Mouse (Mus musculus): ENCODE results near the gene Rnf225.

Rnf225 gene

GRCm38 (mm10) chr7:12980291-12980690, 53.1 kb downstream of the Rnf225 start:
- no peak for DNase-seq (ENCODE audit: low read depth, low spot score)

Data from 3T3-L1 (cell line).